21 mouse cellular contexts compared by ENCODE assay signal in the genomic region with DNA sequence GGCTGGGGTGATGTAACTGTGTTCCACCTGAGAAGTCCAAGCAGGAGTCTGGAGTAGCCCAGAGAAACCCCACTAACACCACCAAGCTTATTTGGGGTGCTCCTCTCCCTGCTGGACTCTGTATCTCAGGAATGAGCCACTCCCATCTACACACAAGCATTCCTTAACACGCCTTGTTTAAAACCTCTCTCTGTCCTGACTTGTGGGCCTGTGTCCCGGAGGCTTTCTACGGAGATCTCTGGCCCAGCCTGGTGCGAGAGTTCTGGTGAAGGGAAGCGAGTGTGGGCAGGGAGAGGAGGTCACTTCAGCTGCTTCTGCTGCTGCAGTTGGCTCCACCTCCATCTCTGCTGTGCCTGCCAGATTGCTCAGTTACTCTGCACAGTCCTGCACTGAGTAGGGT. TPM values are rescaled to one million over a fixed set of nuclear protein-coding genes. Genes with fewer than 3 reads are reported as not detected.
"Had no signal": no experiment of that assay in that cellular context is flagged by ENCODE, and none has a peak within 500 bp of the region (broad histone marks: within the 10 kb centered on the region; RNA-seq: fewer than 3 reads in every experiment).

No protein-coding gene starts in this region.

- H3K36me3 ChIP-seq: lung, embryonic 15.5 days; midbrain, embryonic 13.5 days; midbrain, embryonic 15.5 days; neural tube, embryonic 12.5 days; stomach, embryonic 15.5 days had no signal

- H3K4me2 ChIP-seq: lung, embryonic 15.5 days; midbrain, embryonic 11.5 days; midbrain, embryonic 13.5 days; midbrain, embryonic 15.5 days; neural tube, embryonic 12.5 days; stomach, embryonic 15.5 days had no signal

- H3K27ac ChIP-seq: lung, embryonic 15.5 days; macrophage; midbrain, embryonic 13.5 days; midbrain, embryonic 15.5 days; neural tube, embryonic 12.5 days; stomach, embryonic 15.5 days; stomach, postnatal 0 days had no signal

- H3K9ac ChIP-seq: liver, postnatal 0 days; lung, embryonic 15.5 days; midbrain, embryonic 13.5 days; midbrain, embryonic 15.5 days; neural tube, embryonic 12.5 days; stomach, embryonic 15.5 days had no signal

- DNase-seq: liver, postnatal 0 days; lung, adult 2 months; lung, postnatal 14 days; lung, postnatal 36 days; retina, postnatal 1 day; right cerebral cortex, adult 18-20 months; right cerebral cortex, postnatal 25 days; right cerebral cortex, postnatal 4 days; thymus, adult 2 months; thymus, postnatal 25 days; thymus, postnatal 4 days had no signal

- ATAC-seq: liver, postnatal 0 days; lung, postnatal 0 days; midbrain, embryonic 13.5 days; midbrain, embryonic 15.5 days had no signal

- H3K9me3 ChIP-seq: lung, embryonic 15.5 days; midbrain, embryonic 13.5 days; midbrain, embryonic 15.5 days; neural tube, embryonic 12.5 days; stomach, embryonic 15.5 days had no signal

- H3K4me3 ChIP-seq: lung, embryonic 15.5 days; megakaryocyte, embryonic 14.5 days; midbrain, embryonic 13.5 days; midbrain, embryonic 15.5 days; neural tube, embryonic 12.5 days; stomach, embryonic 15.5 days had no signal

RNA-seq across cellular contexts. Expression of a gene that starts 4.4 kb away (rescaled TPM):
- polyA plus RNA-seq: macrophage had no signal
